Mouse (Mus musculus): ENCODE data around the gene Asrgl1. TPM values are rescaled to one million over a fixed set of nuclear protein-coding genes. Genes with fewer than 3 reads are reported as not detected.

The Asrgl1 gene
- polyA plus RNA-seq, 2 experiments, result 3.5 to 8.8 TPM

DNA sequence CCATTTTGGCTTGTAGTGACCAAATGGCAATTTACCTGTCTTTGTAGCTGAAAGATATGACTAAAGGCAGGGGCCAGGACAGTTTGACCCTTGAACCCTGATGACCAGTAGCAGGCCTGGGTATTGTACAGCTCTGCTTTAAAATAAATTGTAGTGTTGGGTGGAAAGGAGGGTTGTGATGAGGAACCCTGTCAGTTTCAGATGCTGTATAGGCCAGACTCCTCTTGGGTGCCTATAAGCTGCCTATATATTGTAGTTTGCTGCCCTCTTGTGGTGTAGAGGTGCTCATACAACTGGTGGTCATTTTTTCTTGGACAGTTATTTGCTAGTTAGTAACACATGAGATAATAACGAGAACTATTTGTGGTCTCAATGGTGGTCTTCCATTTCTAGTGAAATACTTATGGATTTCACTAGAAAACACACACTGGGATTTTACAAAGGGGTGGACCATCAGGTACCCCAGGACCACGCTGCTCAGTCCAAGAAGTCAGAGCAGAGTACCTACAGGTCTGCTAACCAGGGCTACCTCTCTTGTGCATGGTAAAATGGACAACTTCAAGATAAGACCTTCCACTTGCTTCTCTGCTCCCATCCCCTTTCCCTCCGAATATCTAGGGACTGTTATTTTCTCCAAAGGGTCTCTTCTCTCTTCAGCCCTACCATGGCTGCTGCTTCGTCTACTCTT lies 25.1 kb downstream of the Asrgl1 start:
- Histone ChIP-seq H3K9me3 (ENCODE audit: control insufficient read depth, low read length) (no peaks in the 10 kb centered on the region), H3K27me3 (ENCODE audit: control insufficient read depth, insufficient read depth, low read length) (no peaks in the 10 kb centered on the region), H3K4me2 (ENCODE audit: low read depth) (no peak overlapping the region), H3K4me1 (replicated peaks; ENCODE audit: control insufficient read depth in 2 of 2, insufficient read depth in 2 of 2, low read length in 1 of 2) (peaks cover 0 to 4% of the 10 kb centered on the region in 2 experiments; a peak in 1 of 4 replicates), H3K27ac (no peak overlapping the region), H3K4me3 (ENCODE audit: insufficient read depth in 1 of 2, low read depth in 2 of 2, low read length in 2 of 2) (no peak overlapping the region), H3K36me3 (replicated peaks; ENCODE audit: control insufficient read depth, insufficient read depth, low read depth) (no peaks in the 10 kb centered on the region), H3K9ac (replicated peaks) (no peak overlapping the region)
- peak; percentile 64 for ATAC-seq (ENCODE audit: insufficient read depth)
- WGBS (ENCODE audit: insufficient replicate concordance), result 43% methylated on average over 4 of the region's 4 CpGs
- DNase-seq (ENCODE audit: low read depth in 3 of 3, low spot score in 3 of 3), result peak; percentile 49 to 50 (median 50)
- TF ChIP-seq CTCF (IDR thresholded peaks at IDR 0.05; ENCODE audit: low read depth), result peak; percentile 79
- no peak for TF ChIP-seq EP300 (IDR thresholded peaks at IDR 0.05; ENCODE audit: low read depth)

DNA sequence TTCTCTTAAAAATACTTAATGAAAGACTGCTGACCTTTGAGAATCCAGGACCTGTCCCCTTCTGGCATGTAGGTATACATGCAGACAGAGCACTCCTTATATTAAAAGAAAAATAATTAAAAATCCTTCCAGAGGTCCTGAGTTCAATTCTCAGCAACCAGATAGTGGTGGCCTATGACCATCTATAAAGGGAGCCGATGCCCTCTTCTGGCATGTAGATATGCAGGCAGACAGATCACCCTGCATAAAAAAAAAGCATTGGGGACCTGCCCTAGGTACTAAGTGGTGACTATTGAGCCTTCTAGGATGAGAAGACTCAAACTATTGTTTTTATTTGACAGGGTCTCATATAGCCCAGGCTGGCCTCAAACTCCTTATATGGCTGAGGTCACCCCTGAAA lies 26.9 kb downstream of the Asrgl1 start:
- Histone ChIP-seq H3K4me2 (ENCODE audit: low read depth) (no peak overlapping the region), H3K4me1 (replicated peaks; ENCODE audit: control insufficient read depth in 2 of 2, insufficient read depth in 2 of 2, low read length in 1 of 2) (peaks cover 0 to 4% of the 10 kb centered on the region in 2 experiments; a peak in 1 of 4 replicates), H3K27ac (no peak overlapping the region), H3K9ac (replicated peaks) (no peak overlapping the region), H3K27me3 (ENCODE audit: control insufficient read depth, insufficient read depth, low read length) (no peaks in the 10 kb centered on the region), H3K4me3 (ENCODE audit: insufficient read depth in 1 of 2, low read depth in 2 of 2, low read length in 2 of 2) (no peak overlapping the region), H3K36me3 (replicated peaks; ENCODE audit: control insufficient read depth, insufficient read depth, low read depth) (no peaks in the 10 kb centered on the region), H3K9me3 (ENCODE audit: control insufficient read depth, low read length) (no peaks in the 10 kb centered on the region)
- TF ChIP-seq CTCF (IDR thresholded peaks at IDR 0.05; ENCODE audit: low read depth), result no peak
- TF ChIP-seq EP300 (IDR thresholded peaks at IDR 0.05; ENCODE audit: low read depth), result no peak
- DNase-seq (ENCODE audit: low read depth in 3 of 3, low spot score in 3 of 3), result no peak
- no peak for ATAC-seq (ENCODE audit: insufficient read depth)
- whole genome bisulfite sequencing (ENCODE audit: insufficient replicate concordance), result 67% methylated on average over 1 of the region's 1 CpGs

DNA sequence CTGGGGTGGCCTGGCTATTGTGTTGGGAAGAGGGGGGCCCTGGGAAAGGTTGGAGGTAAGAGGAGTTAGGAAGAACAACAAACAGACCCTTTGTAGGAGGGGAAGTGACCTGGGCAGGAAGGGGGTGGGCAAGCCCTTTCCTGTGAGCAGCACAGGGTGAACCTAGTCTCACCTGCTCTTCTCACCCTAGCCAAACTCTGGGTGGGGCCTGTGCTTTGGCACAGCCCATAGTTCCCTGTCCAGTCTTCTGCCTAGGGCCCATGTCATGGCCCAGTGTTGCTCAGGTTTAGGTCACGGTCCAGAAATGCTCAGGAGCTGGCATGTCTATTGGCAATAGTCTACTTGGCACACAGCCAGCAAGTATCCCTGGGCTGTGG lies 28.1 kb downstream of the Asrgl1 start:
- Histone ChIP-seq H3K9me3 (ENCODE audit: control insufficient read depth, low read length) (no peaks in the 10 kb centered on the region), H3K4me3 (ENCODE audit: insufficient read depth in 1 of 2, low read depth in 2 of 2, low read length in 2 of 2) (no peak overlapping the region), H3K9ac (replicated peaks) (no peak overlapping the region), H3K27me3 (ENCODE audit: control insufficient read depth, insufficient read depth, low read length) (no peaks in the 10 kb centered on the region), H3K4me1 (replicated peaks; ENCODE audit: control insufficient read depth in 2 of 2, insufficient read depth in 2 of 2, low read length in 1 of 2) (peaks cover 0 to 4% of the 10 kb centered on the region in 2 experiments; a peak in 1 of 4 replicates), H3K27ac (no peak overlapping the region), H3K36me3 (replicated peaks; ENCODE audit: control insufficient read depth, insufficient read depth, low read depth) (no peaks in the 10 kb centered on the region), H3K4me2 (ENCODE audit: low read depth) (no peak overlapping the region)
- WGBS (ENCODE audit: insufficient replicate concordance), result 46% methylated on average over 1 of the region's 1 CpGs
- ATAC-seq (ENCODE audit: insufficient read depth) (peak; percentile 33; the same call in 1 of the 2 replicates), DNase-seq (ENCODE audit: low read depth in 3 of 3, low spot score in 3 of 3) (no peak)
- TF ChIP-seq EP300 (IDR thresholded peaks at IDR 0.05; ENCODE audit: low read depth) (no peak), CTCF (IDR thresholded peaks at IDR 0.05; ENCODE audit: low read depth) (no peak)

DNA sequence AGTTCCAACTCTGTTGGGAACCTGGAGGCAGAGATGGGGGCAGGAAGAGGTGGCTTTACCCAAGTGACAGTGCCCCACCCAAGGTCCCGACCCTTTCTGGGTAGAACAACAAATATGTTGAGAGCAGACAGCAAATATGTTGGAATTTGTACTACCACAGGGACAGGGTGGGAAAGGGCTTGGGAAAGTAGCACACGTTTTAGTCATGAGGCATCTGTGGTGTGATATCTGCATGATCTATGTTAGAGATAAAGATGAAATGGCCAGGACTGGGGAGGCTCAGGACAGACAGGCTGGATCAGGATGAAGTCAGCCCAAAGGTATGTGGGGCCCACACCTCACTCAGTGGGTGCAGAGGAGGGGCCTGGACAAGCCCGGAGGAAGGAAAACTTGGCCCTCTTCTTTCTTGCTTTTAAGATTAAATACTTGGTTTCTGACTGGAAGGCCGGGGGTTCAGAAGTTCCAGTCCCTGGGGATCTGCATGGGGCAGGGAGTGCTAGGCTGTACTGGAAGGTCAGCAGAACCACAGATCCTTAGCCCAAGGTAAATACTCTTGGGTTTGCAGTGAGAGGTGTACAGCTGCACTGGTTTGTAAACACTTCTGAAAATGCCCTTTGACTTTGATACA lies 28.6 kb downstream of the Asrgl1 start:
- peaks cover 0 to 4% of the 10 kb centered on the region in 2 experiments; a peak in 1 of 4 replicates for H3K4me1 ChIP-seq (replicated peaks; ENCODE audit: control insufficient read depth in 2 of 2, insufficient read depth in 2 of 2, low read length in 1 of 2)
- TF ChIP-seq CTCF (IDR thresholded peaks at IDR 0.05; ENCODE audit: low read depth), result no peak
- TF ChIP-seq EP300 (IDR thresholded peaks at IDR 0.05; ENCODE audit: low read depth), result no peak
- peak; percentile 38; the same call in 1 of the 2 replicates for ATAC-seq (ENCODE audit: insufficient read depth)
- DNase-seq (ENCODE audit: low read depth in 3 of 3, low spot score in 3 of 3), result no peak
- H3K9me3 ChIP-seq (ENCODE audit: control insufficient read depth, low read length), result no peaks in the 10 kb centered on the region
- no peak overlapping the region for H3K27ac ChIP-seq
- WGBS (ENCODE audit: insufficient replicate concordance), result 28% methylated on average over 4 of the region's 4 CpGs
- H3K4me2 ChIP-seq (ENCODE audit: low read depth), result no peak overlapping the region
- no peaks in the 10 kb centered on the region for H3K36me3 ChIP-seq (replicated peaks; ENCODE audit: control insufficient read depth, insufficient read depth, low read depth)
- H3K9ac ChIP-seq (replicated peaks), result no peak overlapping the region; the same call in 1 of the 2 replicates
- no peak overlapping the region for H3K4me3 ChIP-seq (ENCODE audit: insufficient read depth in 1 of 2, low read depth in 2 of 2, low read length in 2 of 2)
- no peaks in the 10 kb centered on the region for H3K27me3 ChIP-seq (ENCODE audit: control insufficient read depth, insufficient read depth, low read length)

DNA sequence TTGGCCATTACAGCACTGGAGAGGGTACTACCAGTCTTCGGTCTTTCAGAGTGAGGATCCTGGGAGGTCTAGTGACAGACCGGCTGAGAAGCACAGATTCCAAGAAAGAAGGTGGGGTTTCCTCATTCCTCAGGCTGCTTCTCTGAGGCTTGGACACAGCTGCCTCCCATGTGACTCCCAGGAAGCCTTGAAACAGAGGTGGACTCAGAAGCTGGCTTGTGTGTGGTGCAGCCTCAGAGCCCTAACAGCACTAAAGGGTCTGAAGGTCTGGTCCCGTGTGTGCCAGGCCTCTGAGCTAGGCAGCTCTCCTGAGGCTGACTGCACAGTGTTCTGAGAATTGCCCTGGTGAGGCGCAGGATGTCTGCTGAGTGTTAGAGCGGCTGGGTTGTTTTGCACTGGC lies 29.3 kb downstream of the Asrgl1 start:
- TF ChIP-seq CTCF (IDR thresholded peaks at IDR 0.05; ENCODE audit: low read depth), result no peak
- Histone ChIP-seq H3K4me2 (ENCODE audit: low read depth) (no peak overlapping the region), H3K9me3 (ENCODE audit: control insufficient read depth, low read length) (no peaks in the 10 kb centered on the region), H3K4me1 (replicated peaks; ENCODE audit: control insufficient read depth in 2 of 2, insufficient read depth in 2 of 2, low read length in 1 of 2) (peaks cover 0 to 4% of the 10 kb centered on the region in 2 experiments; a peak in 1 of 4 replicates), H3K27ac (no peak overlapping the region), H3K27me3 (ENCODE audit: control insufficient read depth, insufficient read depth, low read length) (no peaks in the 10 kb centered on the region), H3K36me3 (replicated peaks; ENCODE audit: control insufficient read depth, insufficient read depth, low read depth) (no peaks in the 10 kb centered on the region), H3K9ac (replicated peaks) (no peak overlapping the region), H3K4me3 (ENCODE audit: insufficient read depth in 1 of 2, low read depth in 2 of 2, low read length in 2 of 2) (no peak overlapping the region)
- ATAC-seq (ENCODE audit: insufficient read depth) (no peak), DNase-seq (ENCODE audit: low read depth in 3 of 3, low spot score in 3 of 3) (no peak)
- 64% methylated on average over 5 of the region's 5 CpGs for WGBS (ENCODE audit: insufficient replicate concordance)
